Mouse (Mus musculus): ENCODE data around the gene Gbp4. TPM values are rescaled to one million over a fixed set of nuclear protein-coding genes. Genes with fewer than 3 reads are reported as not detected.

The Gbp4 gene
- 1.1 and 2.1 TPM in 2 replicates for polyA plus RNA-seq (2012; rRNA removed; ENCODE audit: low replicate concordance)

DNA sequence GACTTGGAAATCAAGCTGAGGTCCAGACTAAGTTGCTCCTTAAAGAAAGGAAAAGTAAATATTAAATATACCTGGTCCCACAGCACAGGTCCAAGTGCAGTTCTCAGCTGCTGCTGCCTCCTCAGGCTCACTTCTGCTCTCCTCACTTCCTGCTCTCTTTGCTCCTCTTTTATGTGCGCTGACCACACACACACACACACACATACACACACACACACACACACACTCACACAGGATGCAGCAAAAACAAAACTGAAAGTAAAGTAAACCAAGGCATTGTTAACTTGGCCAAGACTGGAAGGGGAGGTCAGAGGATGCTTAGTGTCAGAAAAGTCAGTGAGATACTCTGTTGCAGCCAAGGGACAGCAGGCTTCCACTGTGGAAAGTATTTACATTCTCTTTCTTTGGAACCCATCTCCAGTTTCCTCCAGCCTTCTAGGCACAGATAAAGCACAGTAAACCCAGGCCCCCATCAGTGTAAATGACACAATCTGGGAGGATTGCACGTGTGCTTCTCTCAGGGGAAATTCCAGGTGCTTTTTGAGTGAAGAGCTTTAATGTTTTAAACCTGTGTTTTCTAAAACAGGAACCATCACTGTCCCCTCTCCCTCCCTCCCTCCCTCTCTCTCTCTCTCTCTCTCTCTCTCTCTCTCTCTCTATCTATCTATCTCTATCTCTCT, at the start of gene Gbp4, which contains the start of the genes Gbp9 and Gbp8:
Gene Gbp4 (minus strand): TSS at position 178 of the 680 bp plus-strand sequence.
Gene Gbp9 (minus strand): TSS at position 131 of the 680 bp plus-strand sequence.
Gene Gbp8 (minus strand): TSS at position 132 of the 680 bp plus-strand sequence.

Other genes with a start within 250 kb of the Gbp4 start
- gene Abcg3, start 156.9 kb downstream of the Gbp4 start, polyA plus RNA-seq (2012; rRNA removed; ENCODE audit: low replicate concordance), result 0.09 and 0.26 TPM in 2 replicates
- gene Gbp9, start within 50 bp of the Gbp4 start, polyA plus RNA-seq (2012; rRNA removed; ENCODE audit: low replicate concordance), result 0.33 and 0.43 TPM in 2 replicates
- 0.58 and 1.8 TPM in 2 replicates for gene Gbp8, start within 50 bp of the Gbp4 start, polyA plus RNA-seq (2012; rRNA removed; ENCODE audit: low replicate concordance)
- gene Gbp10, start 99.9 kb upstream of the Gbp4 start, polyA plus RNA-seq (2012; rRNA removed; ENCODE audit: low replicate concordance), result not detected in 2 replicates
- 0.32 and 0.44 TPM in 2 replicates for gene Gm43302, start 154.1 kb upstream of the Gbp4 start, polyA plus RNA-seq (2012; rRNA removed; ENCODE audit: low replicate concordance)
- gene Gbp6, start 154.1 kb upstream of the Gbp4 start, polyA plus RNA-seq (2012; rRNA removed; ENCODE audit: low replicate concordance), result 0.53 and 0.66 TPM in 2 replicates

Measured in duodenum, adult 2 months (tissue).